Mouse (Mus musculus): ENCODE measurements around the gene Tbc1d22a. TPM values are rescaled to one million over a fixed set of nuclear protein-coding genes. Genes with fewer than 3 reads are reported as not detected.

Tbc1d22a gene
- total and polyA plus RNA-seq, 2 experiments from 2014 or later = 9.7 to 31.4 TPM

DNA sequence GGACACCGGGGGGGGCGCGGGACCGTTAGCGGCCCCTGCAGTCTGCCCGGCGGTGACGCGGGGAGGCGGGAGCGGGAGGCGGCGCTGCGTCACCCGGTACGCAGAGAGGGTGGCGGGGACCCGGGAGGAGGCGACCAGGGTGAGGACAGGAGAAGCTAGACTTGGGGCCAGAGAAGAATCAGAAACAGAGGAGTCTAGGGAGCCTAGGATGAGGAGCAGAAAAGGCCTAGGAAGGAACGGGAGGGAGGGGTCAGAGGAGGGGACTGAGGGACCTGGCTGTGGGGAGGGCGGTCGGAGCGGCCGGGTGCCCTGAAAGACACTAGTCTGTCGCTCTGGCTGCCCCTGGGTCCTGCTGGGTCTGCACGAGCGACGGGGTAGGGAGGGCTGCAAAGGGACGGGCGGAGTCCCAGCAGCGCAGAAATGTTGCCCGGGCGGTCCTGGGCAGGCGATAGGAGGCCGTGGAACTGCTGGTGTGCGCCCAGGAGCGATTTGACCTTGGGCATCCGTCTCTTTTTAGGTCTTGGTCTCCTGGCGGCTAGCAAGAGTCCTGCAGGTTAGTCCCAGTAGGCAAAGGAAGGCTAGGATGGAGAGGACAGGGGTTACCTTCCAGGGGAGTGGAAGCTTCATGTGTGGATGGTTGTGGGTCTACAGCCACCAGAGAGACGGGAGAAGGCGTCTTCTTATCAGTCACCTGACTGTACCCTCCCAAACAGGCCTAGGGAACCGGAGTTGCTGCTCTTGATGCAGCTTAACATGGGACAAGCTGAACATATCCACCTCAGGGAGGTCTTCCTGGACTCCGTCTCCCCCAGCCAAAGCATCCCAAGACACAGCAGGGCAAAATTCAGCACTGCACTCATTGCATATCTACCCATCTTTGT is 28.3 kb upstream of the Tbc1d22a start, which contains the start of gene Cerk:
TSS of gene Cerk (minus strand) at position 453 of the 881 bp plus-strand sequence.
- TF ChIP-seq EP300 (IDR thresholded peaks at IDR 0.05; ENCODE audit: low read depth) = no peak
- peak; percentile 63 for TF ChIP-seq CTCF (IDR thresholded peaks at IDR 0.05; ENCODE audit: low read depth)
- Histone ChIP-seq H3K9me3 (replicated peaks; ENCODE audit: control insufficient read depth, low read length) (no peaks in the 10 kb centered on the region), H3K36me3 (replicated peaks; ENCODE audit: control insufficient read depth, insufficient read depth, low read length) (no peaks in the 10 kb centered on the region), H3K4me1 (ENCODE audit: control insufficient read depth, insufficient read depth) (peaks cover 53% of the 10 kb centered on the region), H3K4me3 (ENCODE audit: low read depth, low read length) (peak within 1 kb of the TSS; percentile 85), H3K9ac (replicated peaks; ENCODE audit: low read depth, low read length) (peak within 1 kb of the TSS; percentile 92), H3K4me2 (ENCODE audit: low read depth, low read length) (peak within 1 kb of the TSS; percentile 85), H3K27me3 (ENCODE audit: control insufficient read depth, insufficient read depth, low read length) (no peaks in the 10 kb centered on the region), H3K27ac (ENCODE audit: low read depth) (peak within 1 kb of the TSS; percentile 96)
- ATAC-seq (ENCODE audit: insufficient read depth, low read depth) (peak; percentile 68), DNase-seq (ENCODE audit: low spot score) (peak; percentile 90)
- under 1% methylated on average over 43 of the region's 43 CpGs for WGBS

DNA sequence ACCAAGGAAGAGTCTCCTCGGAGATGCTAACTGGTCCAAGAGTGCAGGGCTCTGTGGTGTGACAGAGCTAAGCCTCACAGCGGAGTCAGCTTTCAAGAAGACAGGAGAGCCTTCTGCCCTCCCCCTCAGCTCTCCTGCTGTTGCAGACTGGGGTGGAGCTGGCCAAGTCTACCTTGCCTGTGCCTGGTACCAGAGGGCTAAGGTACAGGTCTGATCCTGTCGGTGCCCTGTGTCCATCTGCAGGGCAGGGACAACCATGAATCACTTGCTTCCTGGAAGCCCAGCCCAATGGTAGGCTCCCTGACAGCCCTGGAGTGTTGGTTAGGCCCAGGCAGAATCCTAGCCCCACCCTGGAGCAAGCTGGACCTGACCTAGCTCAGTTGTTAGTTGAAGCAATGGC is 27.6 kb upstream of the Tbc1d22a start:
- Histone ChIP-seq H3K4me1 (ENCODE audit: control insufficient read depth, insufficient read depth) (peaks cover 46% of the 10 kb centered on the region), H3K9ac (replicated peaks; ENCODE audit: low read depth, low read length) (no peak overlapping the region), H3K9me3 (replicated peaks; ENCODE audit: control insufficient read depth, low read length) (no peaks in the 10 kb centered on the region), H3K4me2 (ENCODE audit: low read depth, low read length) (peak overlapping the region; percentile 85; the same call in 1 of the 2 replicates), H3K36me3 (replicated peaks; ENCODE audit: control insufficient read depth, insufficient read depth, low read length) (no peaks in the 10 kb centered on the region), H3K4me3 (ENCODE audit: low read depth, low read length) (no peak overlapping the region), H3K27ac (ENCODE audit: low read depth) (peak overlapping the region; percentile 96; the same call in 1 of the 2 replicates), H3K27me3 (ENCODE audit: control insufficient read depth, insufficient read depth, low read length) (no peaks in the 10 kb centered on the region)
- DNase-seq (ENCODE audit: low spot score) (no peak), ATAC-seq (ENCODE audit: insufficient read depth, low read depth) (no peak)
- TF ChIP-seq CTCF (IDR thresholded peaks at IDR 0.05; ENCODE audit: low read depth) (no peak), EP300 (IDR thresholded peaks at IDR 0.05; ENCODE audit: low read depth) (no peak)
- WGBS = 49% methylated on average over 3 of the region's 3 CpGs

DNA sequence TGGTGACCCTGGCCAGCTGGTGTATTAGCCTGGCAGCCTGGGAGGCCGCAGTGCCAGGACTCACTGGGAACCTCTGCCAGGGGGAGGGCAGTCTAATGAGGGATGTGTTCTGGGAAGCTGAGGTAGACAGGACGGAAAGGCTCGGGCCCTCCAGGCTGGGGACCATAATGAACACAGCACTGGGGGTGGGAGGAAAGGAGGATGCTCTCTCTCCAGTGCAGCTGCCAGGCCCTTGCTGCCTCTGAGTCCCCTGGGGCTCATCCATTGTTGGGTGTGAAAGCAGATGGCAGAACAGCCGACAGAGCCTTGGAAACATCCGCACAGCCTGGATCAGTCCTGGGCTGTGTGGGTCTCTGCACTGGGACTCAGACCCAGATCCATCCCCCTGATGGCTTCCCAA is 26.1 kb upstream of the Tbc1d22a start:
- peak overlapping the region; percentile 12; the same call in 1 of the 2 replicates for H3K9ac ChIP-seq (replicated peaks; ENCODE audit: low read depth, low read length)
- 70% methylated on average over 5 of the region's 5 CpGs for WGBS
- TF ChIP-seq CTCF (IDR thresholded peaks at IDR 0.05; ENCODE audit: low read depth) (no peak), EP300 (IDR thresholded peaks at IDR 0.05; ENCODE audit: low read depth) (no peak)
- ATAC-seq (ENCODE audit: insufficient read depth, low read depth) (no peak), DNase-seq (ENCODE audit: low spot score) (no peak)
- H3K27me3 ChIP-seq (ENCODE audit: control insufficient read depth, insufficient read depth, low read length) = no peaks in the 10 kb centered on the region
- peak overlapping the region; percentile 60 for H3K27ac ChIP-seq (ENCODE audit: low read depth)
- H3K9me3 ChIP-seq (replicated peaks; ENCODE audit: control insufficient read depth, low read length) = no peaks in the 10 kb centered on the region
- no peaks in the 10 kb centered on the region for H3K36me3 ChIP-seq (replicated peaks; ENCODE audit: control insufficient read depth, insufficient read depth, low read length)
- H3K4me1 ChIP-seq (ENCODE audit: control insufficient read depth, insufficient read depth) = peaks cover 37% of the 10 kb centered on the region
- no peak overlapping the region for H3K4me3 ChIP-seq (ENCODE audit: low read depth, low read length)
- H3K4me2 ChIP-seq (ENCODE audit: low read depth, low read length) = no peak overlapping the region

DNA sequence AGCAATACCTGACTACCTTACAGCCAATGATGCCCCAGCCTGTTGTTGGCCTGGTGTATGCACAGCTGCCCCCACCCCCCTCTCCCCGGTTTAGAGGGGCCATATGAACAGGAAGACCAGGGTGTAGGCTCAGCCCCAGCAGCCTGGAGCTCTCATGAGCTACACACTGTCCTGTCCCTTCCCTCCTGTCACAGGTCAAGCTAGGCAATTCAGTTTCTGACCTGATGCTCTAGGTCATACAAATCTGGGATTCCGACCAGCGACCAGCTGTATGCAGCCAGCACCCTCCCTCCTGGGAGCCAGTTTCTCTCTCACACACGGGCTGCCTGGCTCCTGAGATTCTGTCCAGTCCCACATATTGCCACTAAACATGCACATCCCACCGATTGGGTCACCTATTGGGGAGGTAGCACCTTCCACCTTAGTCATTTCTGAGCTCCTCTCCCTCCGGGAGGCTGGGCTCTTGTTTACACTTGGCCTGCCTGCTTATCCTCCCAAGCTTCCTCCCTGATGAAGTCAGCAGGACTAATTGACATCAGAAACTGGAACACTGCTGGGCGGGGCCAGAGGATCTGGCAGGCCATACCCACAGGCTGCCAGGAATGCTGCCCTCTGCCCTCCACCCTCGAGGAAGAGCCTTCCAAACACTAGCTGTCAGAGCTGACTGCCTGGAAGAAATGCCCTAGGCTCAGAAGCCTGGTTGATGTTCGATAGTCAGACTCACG is 25.4 kb upstream of the Tbc1d22a start:
- TF ChIP-seq CTCF (IDR thresholded peaks at IDR 0.05; ENCODE audit: low read depth) = no peak
- TF ChIP-seq EP300 (IDR thresholded peaks at IDR 0.05; ENCODE audit: low read depth) = 0 out of 2 replicates have a peak, but pooled peaks have one; percentile 25
- peak overlapping the region; percentile 8; the same call in 1 of the 2 replicates for H3K4me2 ChIP-seq (ENCODE audit: low read depth, low read length)

DNA sequence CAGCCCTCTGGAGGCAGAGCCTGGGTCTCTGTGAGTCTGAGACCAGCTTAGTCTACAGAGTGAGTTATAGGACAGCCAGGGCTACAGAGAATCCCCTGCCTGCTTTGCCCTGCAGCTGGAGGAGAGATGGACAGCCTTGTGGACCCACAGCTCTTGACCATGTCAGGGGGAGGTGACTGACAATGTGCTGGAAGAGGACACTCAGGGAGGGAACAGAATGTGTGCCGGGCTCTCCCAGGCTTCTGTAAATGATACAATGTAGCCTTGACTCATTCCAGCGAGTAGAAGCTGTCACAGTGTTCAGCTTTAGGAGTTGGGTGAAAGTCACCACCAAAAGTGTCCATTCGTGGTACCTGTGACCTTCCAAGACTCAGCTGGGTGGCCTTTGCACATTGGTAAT is 23.9 kb upstream of the Tbc1d22a start:
- peaks cover 26% of the 10 kb centered on the region for H3K4me1 ChIP-seq (ENCODE audit: control insufficient read depth, insufficient read depth)
- no peaks in the 10 kb centered on the region for H3K36me3 ChIP-seq (replicated peaks; ENCODE audit: control insufficient read depth, insufficient read depth, low read length)
- WGBS = 78% methylated on average over 3 of the region's 3 CpGs
- TF ChIP-seq CTCF (IDR thresholded peaks at IDR 0.05; ENCODE audit: low read depth) (no peak), EP300 (IDR thresholded peaks at IDR 0.05; ENCODE audit: low read depth) (no peak)
- H3K4me2 ChIP-seq (ENCODE audit: low read depth, low read length) = no peak overlapping the region
- H3K9me3 ChIP-seq (replicated peaks; ENCODE audit: control insufficient read depth, low read length) = no peaks in the 10 kb centered on the region
- H3K9ac ChIP-seq (replicated peaks; ENCODE audit: low read depth, low read length) = no peak overlapping the region
- H3K27ac ChIP-seq (ENCODE audit: low read depth) = no peak overlapping the region
- no peak overlapping the region for H3K4me3 ChIP-seq (ENCODE audit: low read depth, low read length)
- H3K27me3 ChIP-seq (ENCODE audit: control insufficient read depth, insufficient read depth, low read length) = no peaks in the 10 kb centered on the region
- ATAC-seq (ENCODE audit: insufficient read depth, low read depth) (no peak), DNase-seq (ENCODE audit: low spot score) (no peak)

More for the DNA sequence above, 25.4 kb upstream of the Tbc1d22a start:
- Histone ChIP-seq H3K27me3 (ENCODE audit: control insufficient read depth, insufficient read depth, low read length) (no peaks in the 10 kb centered on the region), H3K4me1 (ENCODE audit: control insufficient read depth, insufficient read depth) (peaks cover 36% of the 10 kb centered on the region), H3K27ac (ENCODE audit: low read depth) (peak overlapping the region; percentile 60), H3K9ac (replicated peaks; ENCODE audit: low read depth, low read length) (peak overlapping the region; percentile 12; the same call in 1 of the 2 replicates), H3K36me3 (replicated peaks; ENCODE audit: control insufficient read depth, insufficient read depth, low read length) (no peaks in the 10 kb centered on the region), H3K4me3 (ENCODE audit: low read depth, low read length) (no peak overlapping the region), H3K9me3 (replicated peaks; ENCODE audit: control insufficient read depth, low read length) (no peaks in the 10 kb centered on the region)
- DNase-seq (ENCODE audit: low spot score) (peak; percentile 89), ATAC-seq (ENCODE audit: insufficient read depth, low read depth) (peak; percentile 54)
- WGBS = 30% methylated on average over 10 of the region's 10 CpGs

Data from heart, postnatal 0 days (tissue).